Mouse (Mus musculus) hindbrain, embryonic 11.5 days (tissue): ENCODE measurements at regions not wholly inside any gene's neighbourhood (a gene's known extent, or its start where the extent isn't known, plus 50 kb on each side); places are given as distances from the start of the nearest gene placed in this dataset.

Experiments used
- ATAC-seq: fragments of 200-750 bp; cut with Nextera tagmentation; 2 replicates; pipeline ENCODE4 v1.8.0; 2017; ENCODE audit warnings: mild to moderate bottlenecking, moderate TSS enrichment, moderate library complexity; ENCODE audit not compliant: low FRiP score
- DNase-seq: peaks from one replicate; pipeline ENCODE4 v3.0.0-alpha.2; 2015; ENCODE audit warnings: low spot score
- H3K27ac ChIP-seq: fragments of 300-500 bp; sonication (generic); 2 replicates; pipeline ENCODE4 v1.5.1; 2014; ENCODE audit warnings: mild to moderate bottlenecking, low read depth, low read length
- H3K27me3 ChIP-seq: fragments of 300-500 bp; sonication (generic); 2 replicates; pipeline ENCODE4 v1.6.1; 2014; ENCODE audit warnings: mild to moderate bottlenecking, low read length, moderate library complexity, mixed read lengths; ENCODE audit not compliant: control insufficient read depth, insufficient read depth
- H3K36me3 ChIP-seq: fragments of 300-500 bp; sonication (generic); 2 replicates; pipeline ENCODE4 v1.6.1; 2014; ENCODE audit warnings: mild to moderate bottlenecking, low read length, moderate library complexity, mixed read lengths; ENCODE audit not compliant: control insufficient read depth, insufficient read depth
- H3K4me1 ChIP-seq: fragments of 300-500 bp; sonication (generic); replicated peaks from 2 replicates; pipeline ENCODE4 v1.6.1; 2014; ENCODE audit warnings: low read length, mixed read lengths; ENCODE audit not compliant: control insufficient read depth, insufficient read depth
- H3K4me2 ChIP-seq: fragments of 300-500 bp; sonication (generic); replicated peaks from 2 replicates; pipeline ENCODE4 v1.6.1; 2014; ENCODE audit warnings: mild to moderate bottlenecking, low read depth, low read length
- H3K4me3 ChIP-seq: fragments of 300-500 bp; sonication (generic); 2 replicates; pipeline ENCODE4 v1.5.1; 2014; ENCODE audit warnings: low read depth, low read length
- H3K9ac ChIP-seq: fragments of 300-500 bp; sonication (generic); 2 replicates; pipeline ENCODE4 v1.6.1; 2014; ENCODE audit warnings: low read depth, low read length
- H3K9me3 ChIP-seq: fragments of 300-500 bp; sonication (generic); 2 replicates; pipeline ENCODE4 v1.6.1; 2016; ENCODE audit warnings: low read length; ENCODE audit not compliant: control insufficient read depth
- WGBS: fragments of 180-500 bp; shearing (Covaris S2); extraction: QIAGEN DNeasy Blood & Tissue Kit; methylation state at CpG from one replicate; pipeline ENCODE4 v1.1.7; 2014; 5-methylcytosine and 5-hydroxymethylcytosine counted together

GRCm38 (mm10) chr16:70621750-70622149 is 308.0 kb downstream of the Gbe1 start:
- Histone ChIP-seq H3K4me2 (no peak overlapping the region), H3K27ac (no peak overlapping the region), H3K4me1 (no peaks in the 10 kb centered on the region), H3K36me3 (no peaks in the 10 kb centered on the region), H3K27me3 (no peaks in the 10 kb centered on the region), H3K9me3 (no peaks in the 10 kb centered on the region), H3K9ac (no peak overlapping the region), H3K4me3 (no peak overlapping the region)
- DNase-seq (no peak), ATAC-seq (no peak)
- WGBS, result 91% methylated on average over 3 of the region's 3 CpGs

GRCm38 (mm10) chr16:70643630-70644264 is 330.0 kb downstream of the Gbe1 start:
- no peak for ATAC-seq
- no peaks in the 10 kb centered on the region for H3K9me3 ChIP-seq
- WGBS, result 89% methylated on average over 9 of the region's 9 CpGs
- no peaks in the 10 kb centered on the region for H3K36me3 ChIP-seq
- no peak overlapping the region for H3K27ac ChIP-seq
- no peak overlapping the region for H3K9ac ChIP-seq
- no peak overlapping the region for H3K4me3 ChIP-seq
- H3K4me2 ChIP-seq, result no peak overlapping the region
- H3K4me1 ChIP-seq, result no peaks in the 10 kb centered on the region
- DNase-seq, result no peak
- H3K27me3 ChIP-seq, result no peaks in the 10 kb centered on the region

- no peak overlapping the region for H3K9ac ChIP-seq
- H3K9me3 ChIP-seq, result no peaks in the 10 kb centered on the region
- H3K4me2 ChIP-seq, result no peak overlapping the region
- no peaks in the 10 kb centered on the region for H3K36me3 ChIP-seq
- H3K27me3 ChIP-seq, result no peaks in the 10 kb centered on the region
- H3K27ac ChIP-seq, result no peak overlapping the region
- no peak for ATAC-seq
- WGBS, result 70% methylated on average over 8 of the region's 8 CpGs
- no peaks in the 10 kb centered on the region for H3K4me1 ChIP-seq
- no peak for DNase-seq
- no peak overlapping the region for H3K4me3 ChIP-seq
These were observed 331.0 kb downstream of the Gbe1 start for GRCm38 (mm10) chr16:70644695-70645279.

GRCm38 (mm10) chr16:70654429-70655081 is 340.8 kb downstream of the Gbe1 start:
- 74% methylated on average over 6 of the region's 6 CpGs for WGBS
- Histone ChIP-seq H3K27me3 (no peaks in the 10 kb centered on the region), H3K4me1 (no peaks in the 10 kb centered on the region), H3K27ac (no peak overlapping the region), H3K4me3 (no peak overlapping the region), H3K9me3 (no peaks in the 10 kb centered on the region), H3K4me2 (no peak overlapping the region), H3K36me3 (no peaks in the 10 kb centered on the region), H3K9ac (no peak overlapping the region)
- ATAC-seq (peak; percentile 51; the same call in 1 of the 2 replicates), DNase-seq (peak; percentile 5)

DNA sequence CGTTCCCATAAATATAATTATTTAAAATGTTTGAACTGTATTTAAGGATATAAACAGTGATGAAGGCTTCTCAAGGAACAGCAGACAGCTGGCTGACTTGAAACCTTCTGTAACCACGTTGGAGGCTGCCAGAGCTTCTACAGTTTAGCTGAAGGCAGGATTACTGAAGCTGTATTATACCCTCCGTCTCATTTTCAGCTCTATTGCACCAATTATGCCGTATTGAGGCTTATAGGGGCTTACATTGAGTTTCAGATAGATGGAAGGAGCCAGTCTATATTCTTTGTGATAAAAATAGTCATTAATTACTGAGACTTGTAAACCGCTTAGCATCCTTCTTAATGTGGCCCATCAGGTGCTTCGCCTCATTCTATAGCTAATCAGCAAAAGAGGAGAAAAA is 376.1 kb downstream of the Gbe1 start:
- H3K9me3 ChIP-seq, result no peaks in the 10 kb centered on the region
- H3K27ac ChIP-seq, result no peak overlapping the region
- DNase-seq (no peak), ATAC-seq (no peak)
- no peaks in the 10 kb centered on the region for H3K4me1 ChIP-seq
- H3K4me2 ChIP-seq, result no peak overlapping the region
- H3K9ac ChIP-seq, result no peak overlapping the region
- no peaks in the 10 kb centered on the region for H3K36me3 ChIP-seq
- no peak overlapping the region for H3K4me3 ChIP-seq
- no peaks in the 10 kb centered on the region for H3K27me3 ChIP-seq
- WGBS, result 87% methylated on average over 6 of the region's 6 CpGs

DNA sequence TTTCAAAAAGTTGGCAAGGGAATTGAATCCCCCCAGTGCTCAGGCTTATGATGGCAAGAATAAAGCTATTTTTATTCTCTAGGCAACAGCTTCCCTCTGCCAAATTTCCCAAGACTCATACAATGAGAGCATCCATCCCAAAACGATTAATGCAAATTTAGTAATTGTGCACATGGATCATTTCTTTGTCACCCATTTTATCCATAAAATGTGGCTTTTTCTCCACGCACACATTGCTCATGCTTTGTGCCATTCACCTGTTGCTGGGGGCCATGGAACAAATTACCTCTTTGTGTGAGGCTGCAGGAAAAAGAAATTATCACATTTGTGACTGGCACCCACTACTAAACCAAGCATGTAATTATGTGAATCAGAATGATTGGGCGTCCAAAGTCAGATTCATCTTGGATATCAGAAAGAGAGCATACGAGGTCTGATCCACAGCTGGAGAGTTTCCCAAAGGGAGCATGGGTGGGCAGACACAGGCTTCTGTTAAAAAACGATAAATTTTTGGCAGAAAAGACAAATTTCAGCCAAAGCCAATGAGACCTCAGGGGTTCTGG is 411.1 kb downstream of the Gbe1 start:
- Histone ChIP-seq H3K9me3 (no peaks in the 10 kb centered on the region), H3K9ac (no peak overlapping the region), H3K4me3 (no peak overlapping the region), H3K27me3 (no peaks in the 10 kb centered on the region), H3K27ac (no peak overlapping the region), H3K36me3 (no peaks in the 10 kb centered on the region), H3K4me2 (no peak overlapping the region), H3K4me1 (no peaks in the 10 kb centered on the region)
- WGBS, result 46% methylated on average over 5 of the region's 5 CpGs
- ATAC-seq (peak; percentile 79), DNase-seq (peak; percentile 31)

DNA sequence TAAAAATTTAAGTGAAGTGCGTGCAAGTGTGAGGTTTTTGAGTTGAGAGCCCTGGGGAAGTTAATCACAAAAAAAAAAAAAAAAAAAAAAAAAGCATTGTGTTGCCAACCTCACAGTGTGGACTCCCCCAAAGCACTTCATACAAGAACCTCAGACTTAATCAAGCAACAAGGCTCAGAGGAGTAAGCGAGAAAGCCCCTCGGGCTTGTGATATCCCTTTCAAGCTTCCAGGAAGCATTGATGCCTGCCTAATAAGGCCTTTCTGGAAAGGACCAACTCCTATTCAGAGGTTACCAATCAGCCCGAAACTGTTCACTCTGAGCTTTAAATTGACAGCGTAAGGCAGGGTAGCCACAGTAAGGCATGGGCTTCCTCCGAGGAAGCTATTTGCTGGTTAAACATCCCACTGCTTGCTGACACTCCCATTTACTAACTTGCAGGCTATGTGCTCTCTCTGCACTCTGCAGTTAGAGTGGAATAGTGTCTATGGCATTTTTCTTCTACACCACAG is 411.6 kb downstream of the Gbe1 start:
- WGBS, result 39% methylated on average over 6 of the region's 6 CpGs

GRCm38 (mm10) chr16:70733016-70733415 is 419.3 kb downstream of the Gbe1 start:
- Histone ChIP-seq H3K4me1 (no peaks in the 10 kb centered on the region), H3K4me2 (no peak overlapping the region), H3K9ac (no peak overlapping the region), H3K27me3 (no peaks in the 10 kb centered on the region), H3K27ac (no peak overlapping the region), H3K9me3 (no peaks in the 10 kb centered on the region), H3K36me3 (no peaks in the 10 kb centered on the region), H3K4me3 (no peak overlapping the region)
- DNase-seq (no peak), ATAC-seq (no peak)
- 87% methylated on average over 7 of the region's 7 CpGs for WGBS

More for the DNA sequence above, 411.6 kb downstream of the Gbe1 start:
- Histone ChIP-seq H3K27ac (no peak overlapping the region), H3K36me3 (no peaks in the 10 kb centered on the region), H3K4me1 (no peaks in the 10 kb centered on the region), H3K27me3 (no peaks in the 10 kb centered on the region), H3K4me2 (no peak overlapping the region), H3K9me3 (no peaks in the 10 kb centered on the region), H3K4me3 (no peak overlapping the region), H3K9ac (no peak overlapping the region)
- DNase-seq (peak; percentile 33), ATAC-seq (peak; percentile 67)
